Mouse (Mus musculus): ENCODE data around the gene Gm13420.

Gene Gm13420

GRCm38 (mm10) chr2:29751497-29751896 is at the start of gene Gm13420:
TSS of gene Gm13420 (minus strand) at chr2:29751685.
- TF ChIP-seq GATA4 (IDR thresholded peaks at IDR 0.05; ENCODE audit: insufficient replicate concordance, low read length), result no peak

GRCm38 (mm10) chr2:29792772-29793487 is 41.4 kb upstream of the Gm13420 start:
- no peak for TF ChIP-seq GATA4 (IDR thresholded peaks at IDR 0.05; ENCODE audit: insufficient replicate concordance, low read length)

GRCm38 (mm10) chr2:29787937-29788681 is 36.6 kb upstream of the Gm13420 start, which contains the start of gene Trub2:
TSS of gene Trub2 (minus strand) at chr2:29788502.
- no peak for TF ChIP-seq GATA4 (IDR thresholded peaks at IDR 0.05; ENCODE audit: insufficient replicate concordance, low read length)

- no peak for TF ChIP-seq GATA4 (IDR thresholded peaks at IDR 0.05; ENCODE audit: insufficient replicate concordance, low read length)
Observed at GRCm38 (mm10) chr2:29787104-29787917, 35.8 kb upstream of the Gm13420 start, which contains the start of gene Coq4. TSS of gene Coq4 (plus strand) at chr2:29787493.

- TF ChIP-seq GATA4 (IDR thresholded peaks at IDR 0.05; ENCODE audit: insufficient replicate concordance, low read length), result no peak
Observed at GRCm38 (mm10) chr2:29784290-29784689, 32.8 kb upstream of the Gm13420 start.

GRCm38 (mm10) chr2:29773323-29773722 is 21.8 kb upstream of the Gm13420 start:
- TF ChIP-seq GATA4 (IDR thresholded peaks at IDR 0.05; ENCODE audit: insufficient replicate concordance, low read length), result peak; percentile 62; the same call in 1 of the 2 replicates

GRCm38 (mm10) chr2:29771611-29772461 is 20.4 kb upstream of the Gm13420 start:
- TF ChIP-seq GATA4 (IDR thresholded peaks at IDR 0.05; ENCODE audit: insufficient replicate concordance, low read length), result no peak

GRCm38 (mm10) chr2:29770162-29770561 is 18.7 kb upstream of the Gm13420 start:
- no peak for TF ChIP-seq GATA4 (IDR thresholded peaks at IDR 0.05; ENCODE audit: insufficient replicate concordance, low read length)

- TF ChIP-seq GATA4 (IDR thresholded peaks at IDR 0.05; ENCODE audit: insufficient replicate concordance, low read length), result no peak
Observed at GRCm38 (mm10) chr2:29768901-29769300, 17.4 kb upstream of the Gm13420 start.

- TF ChIP-seq GATA4 (IDR thresholded peaks at IDR 0.05; ENCODE audit: insufficient replicate concordance, low read length), result no peak
Observed at GRCm38 (mm10) chr2:29767976-29768709, 16.7 kb upstream of the Gm13420 start.

- TF ChIP-seq GATA4 (IDR thresholded peaks at IDR 0.05; ENCODE audit: insufficient replicate concordance, low read length), result no peak
Observed at GRCm38 (mm10) chr2:29764831-29765230, 13.3 kb upstream of the Gm13420 start.

- no peak for TF ChIP-seq GATA4 (IDR thresholded peaks at IDR 0.05; ENCODE audit: insufficient replicate concordance, low read length)
Observed at GRCm38 (mm10) chr2:29755693-29756092, 4.2 kb upstream of the Gm13420 start.

- TF ChIP-seq GATA4 (IDR thresholded peaks at IDR 0.05; ENCODE audit: insufficient replicate concordance, low read length), result no peak
Observed at GRCm38 (mm10) chr2:29752397-29752796, 912 bp upstream of the Gm13420 start.

GRCm38 (mm10) chr2:29748499-29748898 is 3.0 kb downstream of the Gm13420 start:
- TF ChIP-seq GATA4 (IDR thresholded peaks at IDR 0.05; ENCODE audit: insufficient replicate concordance, low read length), result no peak
